Mouse (Mus musculus) liver, embryonic 14.5 days (tissue): ENCODE data around the gene Sdcbp2.

Experiments used
- CTCF ChIP-seq: IDR thresholded peaks from 2 replicates; pipeline ENCODE4 v1.5.1; 2016; ENCODE audit warnings: antibody characterized with exemption, low read depth, control low read depth
- EP300 ChIP-seq: IDR thresholded peaks from 2 replicates; pipeline ENCODE4 v1.6.1; 2016; ENCODE audit warnings: antibody characterized with exemption, low read depth

GRCm38 (mm10) chr2:151626296-151626695, 53.9 kb downstream of the Sdcbp2 start:
- TF ChIP-seq CTCF (no peak), EP300 (no peak)
